ENCODE assay signal across 19 mouse cellular contexts in genomic region chr13:90212390-90212789, GRCm38 (mm10).
DNase-seq lines count a peak whose midpoint lies in the region; TF ChIP-seq lines count a peak whose summit lies in the region.
"Had no signal": no experiment of that assay in that cellular context is flagged by ENCODE, and none has a peak within 500 bp of the region (broad histone marks: within the 10 kb centered on the region; RNA-seq: fewer than 3 reads in every experiment).

No protein-coding gene starts in this region.

- H3K27ac ChIP-seq in MEL (ENCODE audit: control insufficient read depth, low read depth, low read length), result no peak overlapping the region

- TF ChIP-seq CTCF in MEL (IDR thresholded peaks at IDR 0.05 in 2 of 3, conservative IDR thresholded peaks at IDR 0.05 in 1 of 3; ENCODE audit: control insufficient read depth in 1 of 3, insufficient read depth in 1 of 3, low read depth in 2 of 3, low read length in 3 of 3, poor library complexity in 1 of 3, severe bottlenecking in 1 of 3), result no peak

- H3K36me3 ChIP-seq in MEL (ENCODE audit: control insufficient read depth in 1 of 2, insufficient read depth in 2 of 2, low read length in 2 of 2), result peaks cover 0 to 2% of the 10 kb centered on the region in 2 experiments; a peak in 2 of 4 replicates
- H3K36me3 ChIP-seq: G1E had no signal

- TF ChIP-seq RAD21 in MEL (IDR thresholded peaks at IDR 0.05; ENCODE audit: low read depth, low read length), result no peak

- no peaks in the 10 kb centered on the region for H3K79me2 ChIP-seq in MEL (ENCODE audit: control insufficient read depth, insufficient read depth, low read length, poor library complexity)

- H3K4me1 ChIP-seq in MEL (ENCODE audit: control insufficient read depth in 1 of 2, insufficient read depth in 2 of 2, low read length in 2 of 2), result no peaks in the 10 kb centered on the region; a peak in 1 of 4 replicates

- DNase-seq in MEL (ENCODE audit: low read depth, low spot score) (peak; percentile 49), MEL-GATA-1-ER (ENCODE audit: extremely low read depth, low read depth) (peak; percentile 39)
- no peak for DNase-seq in thymus, postnatal 25 days
- DNase-seq in adrenal gland, adult 2 months, result no peak
- DNase-seq: adrenal gland, adult 8-10 months; adrenal gland, postnatal 10 days; adrenal gland, postnatal 14 days; adrenal gland, postnatal 25 days; adrenal gland, postnatal 36 days; B cell, adult 2 months; cerebellum, adult 11 months; cerebellum, adult 11-12 months; cerebellum, adult 18-20 months; cerebellum, adult 2 months; cerebellum, adult 8-10 months; cerebellum, adult 9-10 months had no signal

- H3K27me3 ChIP-seq in MEL (ENCODE audit: control insufficient read depth in 1 of 2, insufficient read depth in 2 of 2, low read length in 2 of 2), result no peaks in the 10 kb centered on the region
- H3K27me3 ChIP-seq: CH12.LX, Patski had no signal

- TF ChIP-seq EP300 in MEL (IDR thresholded peaks at IDR 0.05; ENCODE audit: low read depth in 1 of 2, low read length in 2 of 2), result peak; percentile 45 to 60

- TF ChIP-seq POLR2A in MEL (IDR thresholded peaks at IDR 0.05; ENCODE audit: control insufficient read depth in 1 of 2, insufficient read depth in 1 of 2, low read depth in 1 of 2, low read length in 2 of 2, poor library complexity in 1 of 2), result no peak

- H3K4me3 ChIP-seq in MEL (ENCODE audit: control insufficient read depth in 1 of 2, insufficient read depth in 1 of 2, low read depth in 2 of 2, low read length in 2 of 2), result no peak overlapping the region

- no peaks in the 10 kb centered on the region for H3K9me3 ChIP-seq in MEL (replicated peaks; ENCODE audit: insufficient read depth, low read length)
- H3K9me3 ChIP-seq: G1E had no signal

- no peak overlapping the region for H3K9ac ChIP-seq in MEL (ENCODE audit: control insufficient read depth, low read depth, low read length, poor library complexity, severe bottlenecking)

TF ChIP-seq in MEL, 35 proteins besides CTCF, POLR2A, EP300 and RAD21:
- 0 out of 2 replicates have a peak, but pooled peaks have one; percentile 29 for TF ChIP-seq MYC (IDR thresholded peaks at IDR 0.05; ENCODE audit: low read depth, low read length)
- 0 out of 2 replicates have a peak, but pooled peaks have one; percentile 26 for TF ChIP-seq RCOR1 (IDR thresholded peaks at IDR 0.05; ENCODE audit: low read depth, low read length)
- TF ChIP-seq GATA1 (IDR thresholded peaks at IDR 0.05; ENCODE audit: low read depth, low read length), result peak; percentile 70
- TF ChIP-seq TCF12 (IDR thresholded peaks at IDR 0.05; ENCODE audit: low read depth, low read length), result 0 out of 2 replicates have a peak, but pooled peaks have one; percentile 35
- no peak for TF ChIP-seq MAZ (IDR thresholded peaks at IDR 0.05; ENCODE audit: low read depth, low read length)

Comparison
In these comparisons a context has a peak if more than half of its experiments do, and no peak if none do; other contexts are left out.
1. DNase-seq: peak in MEL (single experiment) and MEL-GATA-1-ER (single experiment); none in thymus, postnatal 25 days (single experiment) and adrenal gland, adult 2 months (single experiment).